Mouse (Mus musculus) midbrain, embryonic 12.5 days (tissue): ENCODE data around the gene Nlrp9a. TPM values are rescaled to one million over a fixed set of nuclear protein-coding genes. Genes with fewer than 3 reads are reported as not detected.
"Not testable (repeated sequence)": the region's sequence is repeated elsewhere in the genome, so short reads cannot be mapped to it uniquely, and the experiment has no call there.

ENCODE experiments used
- ATAC-seq: fragments of 200-750 bp; cut with Nextera tagmentation; 2 replicates; pipeline ENCODE4 v1.8.0; 2017; ENCODE audit warnings: low read depth, moderate TSS enrichment, moderate library complexity; ENCODE audit not compliant: low FRiP score
- H3K27ac ChIP-seq: fragments of 300-500 bp; sonication (generic); replicated peaks from 2 replicates; pipeline ENCODE4 v1.5.1; 2016; ENCODE audit warnings: mild to moderate bottlenecking
- H3K27me3 ChIP-seq: fragments of 300-500 bp; sonication (generic); 2 replicates; pipeline ENCODE4 v1.6.1; 2016; ENCODE audit warnings: mild to moderate bottlenecking
- H3K36me3 ChIP-seq: fragments of 300-500 bp; sonication (generic); 2 replicates; pipeline ENCODE4 v1.6.1; 2016
- H3K4me1 ChIP-seq: fragments of 300-500 bp; sonication (generic); 2 replicates; pipeline ENCODE4 v1.6.1; 2016
- H3K4me2 ChIP-seq: fragments of 300-500 bp; sonication (generic); replicated peaks from 2 replicates; pipeline ENCODE4 v1.6.1; 2016; ENCODE audit warnings: mild to moderate bottlenecking, moderate library complexity
- H3K4me3 ChIP-seq: fragments of 300-500 bp; sonication (generic); 2 replicates; pipeline ENCODE4 v1.5.1; 2016; ENCODE audit warnings: mild to moderate bottlenecking
- H3K9ac ChIP-seq: fragments of 300-500 bp; sonication (generic); replicated peaks from 2 replicates; pipeline ENCODE4 v1.6.1; 2016; ENCODE audit warnings: mild to moderate bottlenecking, moderate library complexity
- H3K9me3 ChIP-seq: fragments of 300-500 bp; sonication (generic); 2 replicates; pipeline ENCODE4 v1.6.1; 2016; ENCODE audit warnings: mild to moderate bottlenecking
- WGBS: fragments of 180-500 bp; shearing (Covaris S2); methylation state at CpG from one replicate; pipeline ENCODE4 v1.1.7; 2016; 5-methylcytosine and 5-hydroxymethylcytosine counted together
- microRNA-seq: library from miRNA; unstranded; fragments of <30 nt; microRNA quantifications from one replicate; pipeline ENCODE4, GENCODE M21; 2017
- polyA plus RNA-seq: library from polyadenylated mRNA; unstranded; fragments of >200 nt; fragmentation: Nextera tagmentation; extraction: Ambion mirVana; gene quantifications from 2 replicates; pipeline ENCODE4 v1.2.1, GENCODE M21; 2016

Gene Nlrp9a
- not detected in 2 replicates for polyA plus RNA-seq

DNA sequence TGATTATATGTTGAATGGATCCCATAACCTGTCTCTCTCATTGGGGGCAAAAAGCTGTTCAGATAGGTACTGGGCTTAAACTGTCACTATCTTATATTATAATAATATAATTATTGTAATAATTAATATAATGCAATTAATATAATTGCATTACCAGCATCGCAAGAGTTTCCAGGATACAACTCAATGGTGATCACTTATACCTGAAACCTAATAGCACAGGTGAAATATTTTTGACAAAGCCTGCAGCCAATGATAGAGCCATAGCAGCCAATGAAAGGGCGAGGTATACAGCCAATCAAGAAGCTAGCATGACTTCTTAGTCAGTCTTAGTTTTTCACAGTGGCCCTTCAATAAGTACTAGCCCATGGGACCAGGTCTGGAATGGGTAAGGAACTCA is at the start of gene Nlrp9a:
Gene Nlrp9a (plus strand): TSS at position 301 of the 400 bp plus-strand sequence.
- not testable (repeated sequence) for H3K9ac ChIP-seq, H3K9me3 ChIP-seq, H3K4me1 ChIP-seq, H3K4me2 ChIP-seq, ATAC-seq, H3K36me3 ChIP-seq, H3K27ac ChIP-seq, H3K27me3 ChIP-seq, H3K4me3 ChIP-seq
- WGBS, result 63% methylated on average over 2 of the region's 2 CpGs

DNA sequence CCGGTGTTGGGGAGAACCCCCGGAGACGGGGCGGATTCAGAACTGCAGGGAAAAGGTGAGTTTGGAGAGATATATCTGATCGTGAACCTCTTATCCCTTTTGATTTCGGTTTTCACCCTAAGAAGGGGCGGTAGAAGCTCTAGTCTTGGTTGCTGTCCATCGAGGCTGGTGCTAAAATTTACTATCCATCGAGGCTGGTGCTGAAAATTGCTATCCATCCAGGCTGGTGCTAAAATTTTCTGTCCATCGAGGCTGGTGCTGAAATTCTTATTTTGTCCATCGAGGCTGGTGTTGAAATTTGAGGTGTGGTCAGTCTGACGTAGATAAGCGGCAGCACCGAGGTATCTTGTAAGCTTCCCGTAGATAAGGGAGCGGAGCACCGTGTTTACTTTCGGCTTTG is 45.3 kb upstream of the Nlrp9a start:
- not testable (repeated sequence) for H3K27me3 ChIP-seq, H3K36me3 ChIP-seq, ATAC-seq, H3K9me3 ChIP-seq, H3K27ac ChIP-seq, H3K9ac ChIP-seq, H3K4me3 ChIP-seq, H3K4me1 ChIP-seq, H3K4me2 ChIP-seq
- 83% methylated on average over 18 of the region's 18 CpGs for WGBS

DNA sequence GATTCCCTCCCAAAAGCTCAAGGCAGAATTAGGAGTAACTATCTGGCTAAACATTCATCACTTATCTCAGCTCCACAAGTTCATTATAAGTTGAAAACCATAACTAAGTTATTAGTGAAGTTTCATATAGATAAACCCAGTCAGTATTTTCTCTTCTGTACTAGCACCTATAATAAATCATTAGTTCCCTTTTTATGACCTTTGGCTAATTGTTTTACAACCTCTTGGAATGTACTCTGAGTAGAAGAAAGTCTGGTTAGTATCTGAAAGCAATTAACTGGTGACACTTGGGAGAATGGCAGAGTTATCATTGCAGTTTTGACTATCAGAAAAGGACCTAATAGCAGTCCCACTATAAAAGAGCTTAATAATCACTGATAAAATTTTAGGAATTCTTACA is 54.3 kb downstream of the Nlrp9a start:
- no peak overlapping the region for H3K9ac ChIP-seq
- no peak overlapping the region for H3K4me2 ChIP-seq
- H3K36me3 ChIP-seq, result no peaks in the 10 kb centered on the region
- no peak for ATAC-seq
- H3K27me3 ChIP-seq, result no peaks in the 10 kb centered on the region
- H3K4me3 ChIP-seq, result no peak overlapping the region
- H3K9me3 ChIP-seq, result no peaks in the 10 kb centered on the region
- H3K4me1 ChIP-seq, result no peaks in the 10 kb centered on the region
- no peak overlapping the region for H3K27ac ChIP-seq

DNA sequence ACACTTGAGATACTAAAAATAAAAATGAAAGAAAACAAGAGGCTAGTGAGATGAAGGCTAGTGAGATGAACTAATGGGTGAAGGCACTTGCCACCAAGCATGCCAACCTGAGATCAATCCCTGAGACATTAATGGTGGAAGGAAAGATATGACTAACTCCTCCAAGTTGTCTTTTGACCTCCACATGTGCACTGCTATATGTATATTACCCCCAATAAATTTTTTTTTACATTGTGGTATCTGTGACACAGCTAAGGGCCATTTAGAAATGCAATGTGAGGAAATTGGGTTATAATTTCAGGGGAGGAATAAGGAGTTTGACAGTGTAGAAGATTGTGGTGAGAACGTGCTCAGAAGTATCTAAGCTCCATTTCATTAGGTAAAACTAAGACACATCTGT is 55.0 kb downstream of the Nlrp9a start:
- no peaks in the 10 kb centered on the region for H3K36me3 ChIP-seq
- H3K27ac ChIP-seq, result no peak overlapping the region
- 88% methylated on average over 1 of the region's 1 CpGs for WGBS
- ATAC-seq, result no peak
- no peak overlapping the region for H3K9ac ChIP-seq
- H3K27me3 ChIP-seq, result no peaks in the 10 kb centered on the region
- H3K9me3 ChIP-seq, result no peaks in the 10 kb centered on the region
- no peak overlapping the region for H3K4me3 ChIP-seq
- no peaks in the 10 kb centered on the region for H3K4me1 ChIP-seq
- H3K4me2 ChIP-seq, result no peak overlapping the region

DNA sequence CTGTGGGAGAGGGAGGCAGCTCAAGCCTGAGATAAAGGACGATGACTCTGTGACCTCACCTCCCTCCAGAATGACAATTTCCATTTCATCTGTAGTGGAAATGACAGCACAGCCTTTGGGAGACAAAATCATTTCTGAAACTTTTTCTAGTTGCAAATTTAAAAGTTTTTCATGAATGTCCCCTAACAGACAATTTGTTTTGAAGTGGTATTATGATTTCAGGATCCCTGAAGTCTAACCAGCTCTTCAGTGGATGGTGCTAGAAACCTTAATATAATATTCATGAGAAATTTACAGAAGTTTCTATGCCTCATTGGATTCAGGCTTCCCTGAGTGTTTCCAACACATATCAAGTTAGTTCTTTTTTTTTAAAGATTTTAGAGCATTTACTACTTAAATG is 83.5 kb downstream of the Nlrp9a start, which contains the start of gene Vmn1r185:
Gene Vmn1r185 (minus strand): TSS at position 101 of the 400 bp plus-strand sequence.
- not testable (repeated sequence) for ATAC-seq, H3K4me1 ChIP-seq, H3K27me3 ChIP-seq, H3K27ac ChIP-seq, H3K4me3 ChIP-seq, H3K36me3 ChIP-seq, H3K9me3 ChIP-seq, H3K9ac ChIP-seq, H3K4me2 ChIP-seq
- 71% methylated on average over 1 of the region's 1 CpGs for WGBS

Small RNAs within 50 kb of the gene (microRNA-seq; reads per million reads assigned to microRNA genes)
- gene Gm25947, result not detected

Other genes with a start within 250 kb of the Nlrp9a start
- not detected in 2 replicates for gene Cyp2a4, start 227.9 kb upstream of the Nlrp9a start, polyA plus RNA-seq
- gene Nlrp9c, start 131.3 kb upstream of the Nlrp9a start, polyA plus RNA-seq, result not detected in 2 replicates
- not detected in 2 replicates for gene Nlrp4a, start 99.9 kb upstream of the Nlrp9a start, polyA plus RNA-seq
- gene Vmn1r185, start 83.4 kb downstream of the Nlrp9a start, polyA plus RNA-seq, result not detected in 2 replicates
- not detected in 2 replicates for gene Cyp2b23, start 151.4 kb downstream of the Nlrp9a start, polyA plus RNA-seq
- gene Cyp2b19, start 222.1 kb downstream of the Nlrp9a start, polyA plus RNA-seq, result 0.08 and 0.13 TPM in 2 replicates